Mouse (Mus musculus): ENCODE measurements around the gene Ddx31. TPM values are rescaled to one million over a fixed set of nuclear protein-coding genes. Genes with fewer than 3 reads are reported as not detected.

Ddx31 gene
- total RNA-seq, 1 experiment from 2014 or later = 16.5 TPM

- ATAC-seq (replicated peaks; ENCODE audit: low read depth, poor library complexity, severe bottlenecking) = no peak
Measured at GRCm38 (mm10) chr2:28860678-28861423, 20.6 kb downstream of the Ddx31 start.

GRCm38 (mm10) chr2:28863857-28864256 is 23.7 kb downstream of the Ddx31 start:
- ATAC-seq (replicated peaks; ENCODE audit: low read depth, poor library complexity, severe bottlenecking) = no peak

GRCm38 (mm10) chr2:28867495-28867894 is 27.3 kb downstream of the Ddx31 start:
- ATAC-seq (replicated peaks; ENCODE audit: low read depth, poor library complexity, severe bottlenecking) = no peak

GRCm38 (mm10) chr2:28875554-28875953 is 35.3 kb downstream of the Ddx31 start:
- ATAC-seq (replicated peaks; ENCODE audit: low read depth, poor library complexity, severe bottlenecking) = no peak

GRCm38 (mm10) chr2:28881275-28881674 is 41.1 kb downstream of the Ddx31 start:
- ATAC-seq (replicated peaks; ENCODE audit: low read depth, poor library complexity, severe bottlenecking) = no peak

- no peak for ATAC-seq (replicated peaks; ENCODE audit: low read depth, poor library complexity, severe bottlenecking)
Measured at GRCm38 (mm10) chr2:28882047-28882446, 41.8 kb downstream of the Ddx31 start.

GRCm38 (mm10) chr2:28882826-28883485 is 42.8 kb downstream of the Ddx31 start:
- ATAC-seq (replicated peaks; ENCODE audit: low read depth, poor library complexity, severe bottlenecking) = no peak

- ATAC-seq (replicated peaks; ENCODE audit: low read depth, poor library complexity, severe bottlenecking) = no peak
Measured at GRCm38 (mm10) chr2:28884914-28885313, 44.7 kb downstream of the Ddx31 start.

- ATAC-seq (replicated peaks; ENCODE audit: low read depth, poor library complexity, severe bottlenecking) = no peak
Measured at GRCm38 (mm10) chr2:28892796-28893195, 52.6 kb downstream of the Ddx31 start.

GRCm38 (mm10) chr2:28893526-28893925 is 53.3 kb downstream of the Ddx31 start:
- no peak for ATAC-seq (replicated peaks; ENCODE audit: low read depth, poor library complexity, severe bottlenecking)

GRCm38 (mm10) chr2:28895876-28896275 is 55.7 kb downstream of the Ddx31 start:
- no peak for ATAC-seq (replicated peaks; ENCODE audit: low read depth, poor library complexity, severe bottlenecking)

- ATAC-seq (replicated peaks; ENCODE audit: low read depth, poor library complexity, severe bottlenecking) = no peak
Measured at GRCm38 (mm10) chr2:28897340-28897899, 57.2 kb downstream of the Ddx31 start.

- no peak for ATAC-seq (replicated peaks; ENCODE audit: low read depth, poor library complexity, severe bottlenecking)
Measured at GRCm38 (mm10) chr2:28902291-28902690, 62.1 kb downstream of the Ddx31 start.

- no peak for ATAC-seq (replicated peaks; ENCODE audit: low read depth, poor library complexity, severe bottlenecking)
Measured at GRCm38 (mm10) chr2:28903871-28904270, 63.7 kb downstream of the Ddx31 start.

- ATAC-seq (replicated peaks; ENCODE audit: low read depth, poor library complexity, severe bottlenecking) = no peak
Measured at GRCm38 (mm10) chr2:28904786-28905185, 64.6 kb downstream of the Ddx31 start.

GRCm38 (mm10) chr2:28905561-28905960 is 65.4 kb downstream of the Ddx31 start:
- no peak for ATAC-seq (replicated peaks; ENCODE audit: low read depth, poor library complexity, severe bottlenecking)

GRCm38 (mm10) chr2:28907691-28908388 is 67.6 kb downstream of the Ddx31 start:
- no peak for ATAC-seq (replicated peaks; ENCODE audit: low read depth, poor library complexity, severe bottlenecking)

- no peak for ATAC-seq (replicated peaks; ENCODE audit: low read depth, poor library complexity, severe bottlenecking)
Measured at GRCm38 (mm10) chr2:28908389-28909153, 68.4 kb downstream of the Ddx31 start.

GRCm38 (mm10) chr2:28909186-28909817 is 69.1 kb downstream of the Ddx31 start:
- 0 out of 2 replicates have a peak, but pooled peaks have one; percentile 20 for ATAC-seq (replicated peaks; ENCODE audit: low read depth, poor library complexity, severe bottlenecking)

Data from common myeloid progenitor, adult 5-6 weeks (primary cell).